Mouse (Mus musculus): ENCODE data around the gene Rrp12.

DNA sequence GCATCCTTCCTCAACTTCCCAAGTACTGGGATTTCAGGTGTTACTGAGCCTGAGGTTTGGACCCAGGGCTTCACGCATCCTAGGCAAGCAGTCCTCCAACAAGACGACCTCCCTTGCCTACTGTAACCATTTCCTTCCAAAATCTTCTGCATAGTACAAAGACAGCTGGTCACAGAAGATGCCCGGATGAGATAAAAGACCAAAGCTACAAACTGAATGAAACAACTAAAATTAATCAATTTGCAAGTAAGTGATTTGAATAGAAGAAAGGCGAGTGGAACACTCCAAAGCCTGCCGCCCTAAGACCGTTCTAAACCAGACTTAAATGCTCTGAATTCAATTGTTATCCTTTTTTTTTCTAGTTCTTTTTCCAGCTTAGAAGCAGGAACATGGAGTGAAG lies 60.6 kb downstream of the Rrp12 start:
- TF ChIP-seq POLR2A (IDR thresholded peaks at IDR 0.05; ENCODE audit: low read depth, low read length) (no peak), CTCF (IDR thresholded peaks at IDR 0.05; ENCODE audit: extremely low read depth, insufficient read depth, insufficient read length, insufficient replicate concordance) (no peak)
